Mouse (Mus musculus): ENCODE data around the gene Mgat4a.

DNA sequence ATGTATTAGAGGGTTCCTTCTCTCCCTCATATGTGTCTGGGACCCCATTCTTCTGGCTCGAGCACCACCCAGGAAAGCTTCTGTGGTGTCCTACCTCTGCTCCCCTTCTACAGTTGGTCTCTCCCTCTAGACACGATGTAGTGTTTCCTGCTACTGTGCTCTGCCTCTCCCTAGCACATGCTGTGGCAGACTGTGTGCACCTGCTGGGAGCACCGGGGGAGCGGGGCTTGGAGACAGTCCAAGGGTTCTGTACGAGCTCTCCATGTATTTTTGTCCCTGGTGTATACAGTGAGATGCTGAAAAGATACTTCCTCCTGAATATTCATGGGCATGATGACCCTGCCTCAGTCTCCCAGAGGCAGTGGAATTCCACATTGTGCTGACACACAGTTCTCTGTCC lies 147.6 kb downstream of the Mgat4a start:
- TF ChIP-seq POLR2A (IDR thresholded peaks at IDR 0.05; ENCODE audit: borderline replicate concordance, low read depth, low read length) (no peak), CTCF (IDR thresholded peaks at IDR 0.05; ENCODE audit: low read depth, low read length) (no peak)

Measured in bone marrow macrophage, adult 2 months (primary cell).